Mouse (Mus musculus) cortical plate, adult 2 months (tissue): Measurements from ENCODE around the gene Zfp189.

ENCODE experiments used
- CTCF ChIP-seq: fragments of 200-500 bp; IDR thresholded peaks from 2 replicates; pipeline ENCODE4 v1.5.1; 2011; ENCODE audit warnings: mild to moderate bottlenecking, control low read depth, low read length; ENCODE audit not compliant: insufficient read depth; ENCODE audit errors: extremely low read depth
- POLR2A ChIP-seq: fragments of 200-500 bp; IDR thresholded peaks from 2 replicates; pipeline ENCODE4 v1.6.1; 2011; ENCODE audit warnings: mild to moderate bottlenecking, low read length, control low read depth; ENCODE audit not compliant: insufficient read depth; ENCODE audit errors: extremely low read depth

DNA sequence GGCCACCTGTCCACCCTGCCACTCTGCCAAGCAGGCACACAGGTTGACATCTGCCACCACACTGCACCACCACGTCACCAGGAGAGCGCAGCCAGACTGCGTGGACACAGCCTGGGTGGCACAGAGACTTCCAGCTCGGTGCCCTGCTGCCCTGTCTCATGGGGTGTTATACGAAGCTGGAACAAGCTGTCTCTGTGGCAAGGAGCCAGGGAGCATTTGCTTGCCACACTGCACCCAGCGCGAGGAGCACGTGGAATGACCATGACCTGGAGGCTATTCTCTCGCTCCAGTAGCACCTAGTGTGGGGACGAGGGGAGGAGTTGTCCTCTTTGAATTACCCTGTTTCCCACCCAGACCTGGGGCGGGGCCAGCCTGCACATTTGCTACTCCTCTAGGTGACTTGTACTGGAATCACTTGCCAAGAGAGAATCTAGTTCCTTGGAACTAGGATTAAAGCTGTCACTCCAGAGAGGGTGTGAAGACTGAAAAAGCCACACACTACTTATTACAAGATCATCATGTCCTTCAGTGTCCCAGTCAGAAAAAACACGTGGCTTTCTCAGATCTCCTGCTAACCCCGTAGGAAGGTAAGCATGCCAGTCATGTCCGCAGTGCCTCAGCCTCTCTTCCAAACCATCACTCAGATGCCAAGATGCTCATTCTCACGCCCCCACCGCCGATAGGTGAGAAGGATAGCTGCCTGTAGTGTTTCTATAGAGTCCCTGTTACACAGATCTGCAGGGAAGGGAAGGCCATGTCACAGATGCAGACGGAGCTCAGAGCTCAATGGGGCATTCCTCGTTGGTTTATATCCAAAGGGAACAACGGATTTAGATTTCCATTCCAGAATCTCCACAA, 39.2 kb downstream of the Zfp189 start:
- no peak for TF ChIP-seq CTCF
- no peak for TF ChIP-seq POLR2A
